Comparison of ENCODE assay signal across 37 mouse cellular contexts in genomic region chr5:97356135-97356534, GRCm38 (mm10). TPM values are rescaled to one million over a fixed set of nuclear protein-coding genes. Genes with fewer than 3 reads are reported as not detected.
"Had no signal": no experiment of that assay in that cellular context is flagged by ENCODE, and none has a peak within 500 bp of the region (broad histone marks: within the 10 kb centered on the region; RNA-seq: fewer than 3 reads in every experiment).

No protein-coding gene starts in this region.

- H3K27ac ChIP-seq: heart, embryonic 13.5 days; heart, embryonic 15.5 days; hindbrain, embryonic 13.5 days; hindbrain, embryonic 15.5 days; hindbrain, postnatal 0 days; kidney, embryonic 15.5 days; kidney, postnatal 0 days; limb, embryonic 13.5 days; limb, embryonic 15.5 days; liver, embryonic 12.5 days had no signal

- DNase-seq: gastrocnemius, postnatal 14 days; gastrocnemius, postnatal 36 days; heart, adult 18-20 months; heart, postnatal 4 days; kidney, adult 11 months; kidney, adult 2 months; kidney, adult 9 months; kidney, postnatal 14 days; kidney, postnatal 36 days; layer of hippocampus, adult 9-11 months; layer of hippocampus, postnatal 36 days; left cerebral cortex, postnatal 4 days had no signal

- ATAC-seq: hindbrain, postnatal 0 days; intestine, embryonic 16.5 days; liver, embryonic 12.5 days had no signal

- H3K4me2 ChIP-seq: heart, embryonic 11.5 days; heart, embryonic 13.5 days; heart, embryonic 15.5 days; hindbrain, embryonic 13.5 days; hindbrain, embryonic 15.5 days; kidney, embryonic 15.5 days; limb, embryonic 13.5 days; limb, embryonic 15.5 days; liver, embryonic 12.5 days had no signal

- H3K36me3 ChIP-seq: heart, embryonic 13.5 days; heart, embryonic 15.5 days; hindbrain, embryonic 13.5 days; hindbrain, embryonic 15.5 days; kidney, embryonic 15.5 days; limb, embryonic 13.5 days; limb, embryonic 15.5 days; liver, embryonic 12.5 days had no signal

- H3K4me3 ChIP-seq: heart, embryonic 13.5 days; heart, embryonic 15.5 days; hindbrain, embryonic 13.5 days; hindbrain, embryonic 15.5 days; kidney, embryonic 15.5 days; limb, embryonic 13.5 days; limb, embryonic 15.5 days; liver, embryonic 12.5 days had no signal

- H3K9ac ChIP-seq: heart, embryonic 13.5 days; heart, embryonic 15.5 days; hindbrain, embryonic 13.5 days; hindbrain, embryonic 15.5 days; kidney, embryonic 15.5 days; limb, embryonic 13.5 days; limb, embryonic 15.5 days; liver, embryonic 12.5 days had no signal

- H3K27me3 ChIP-seq: heart, embryonic 13.5 days; heart, embryonic 15.5 days; hindbrain, embryonic 13.5 days; hindbrain, embryonic 15.5 days; kidney, embryonic 15.5 days; limb, embryonic 13.5 days; limb, embryonic 15.5 days; liver, embryonic 12.5 days had no signal

- H3K9me3 ChIP-seq: heart, embryonic 15.5 days; hindbrain, embryonic 13.5 days; hindbrain, embryonic 15.5 days; kidney, embryonic 15.5 days; limb, embryonic 13.5 days; limb, embryonic 15.5 days; liver, embryonic 12.5 days had no signal

- H3K4me1 ChIP-seq: heart, embryonic 13.5 days; heart, embryonic 15.5 days; hindbrain, embryonic 13.5 days; hindbrain, embryonic 15.5 days; kidney, embryonic 15.5 days; limb, embryonic 13.5 days; limb, embryonic 15.5 days; liver, embryonic 12.5 days had no signal

RNA-seq across cellular contexts. Expression of gene Naa11, which starts 36.0 kb away (rescaled TPM):
- total RNA-seq: gastrocnemius, adult 18-20 months; gastrocnemius, adult 8-10 months; gastrocnemius, postnatal 14 days; gastrocnemius, postnatal 36 days; heart, adult 18-20 months; heart, adult 8-10 months; heart, postnatal 25 days; heart, postnatal 4 days; hindbrain, postnatal 0 days; layer of hippocampus, adult 18-20 months; layer of hippocampus, adult 8-10 months; layer of hippocampus, postnatal 14 days; layer of hippocampus, postnatal 36 days; left cerebral cortex, adult 18-20 months; liver, adult 2 months had no signal
- polyA plus RNA-seq: gonadal fat pad, adult 2 months; heart, embryonic 11.5 days; heart, embryonic 13.5 days; heart, embryonic 15.5 days; hindbrain, embryonic 11.5 days; hindbrain, embryonic 13.5 days; hindbrain, embryonic 15.5 days; intestine, embryonic 16.5 days; kidney, adult 2 months; kidney, embryonic 15.5 days; kidney, postnatal 0 days; large intestine, adult 2 months; limb, embryonic 11.5 days; limb, embryonic 13.5 days; limb, embryonic 15.5 days; liver, adult 2 months; liver, embryonic 12.5 days had no signal
